Mouse (Mus musculus) midbrain, postnatal 0 days (tissue): ENCODE results near the gene Akr1b7. TPM values are rescaled to one million over a fixed set of nuclear protein-coding genes. Genes with fewer than 3 reads are reported as not detected.

Experiments
- ATAC-seq: fragments of 200-750 bp; cut with Nextera tagmentation; 2 replicates; pipeline ENCODE4 v1.8.0; 2017; ENCODE audit warnings: moderate number of reproducible peaks, mild to moderate bottlenecking, moderate TSS enrichment, moderate library complexity; ENCODE audit not compliant: low FRiP score
- DNase-seq: peaks from one replicate; pipeline ENCODE4 v3.0.0-alpha.2; 2015; ENCODE audit warnings: low spot score
- H3K27ac ChIP-seq: fragments of 300-500 bp; sonication (generic); 2 replicates; pipeline ENCODE4 v1.5.1; 2014; ENCODE audit warnings: low read depth, mild to moderate bottlenecking, low read length, mixed read lengths
- H3K27me3 ChIP-seq: fragments of 300-500 bp; sonication (generic); 2 replicates; pipeline ENCODE4 v1.6.1; 2014; ENCODE audit warnings: low read length, control low read depth, mixed read lengths; ENCODE audit not compliant: insufficient read depth
- H3K36me3 ChIP-seq: fragments of 300-500 bp; sonication (generic); 2 replicates; pipeline ENCODE4 v1.6.1; 2014; ENCODE audit warnings: low read length, control low read depth, mixed read lengths; ENCODE audit not compliant: insufficient read depth
- H3K4me1 ChIP-seq: fragments of 300-500 bp; sonication (generic); 2 replicates; pipeline ENCODE4 v1.6.1; 2014; ENCODE audit warnings: mild to moderate bottlenecking, control low read depth, antibody characterized with exemption, low read length, mixed read lengths; ENCODE audit not compliant: insufficient read depth
- H3K4me2 ChIP-seq: fragments of 300-500 bp; sonication (generic); 2 replicates; pipeline ENCODE4 v1.6.1; 2014; ENCODE audit warnings: low read depth, mild to moderate bottlenecking, low read length, mixed read lengths; ENCODE audit not compliant: poor library complexity, severe bottlenecking
- H3K4me3 ChIP-seq: fragments of 300-500 bp; sonication (generic); 2 replicates; pipeline ENCODE4 v1.5.1; 2014; ENCODE audit warnings: low read depth, mild to moderate bottlenecking, low read length, moderate library complexity
- H3K9ac ChIP-seq: fragments of 300-500 bp; sonication (generic); replicated peaks from 2 replicates; pipeline ENCODE4 v1.6.1; 2014; ENCODE audit warnings: mild to moderate bottlenecking, low read length, moderate library complexity, mixed read lengths; ENCODE audit not compliant: poor library complexity, severe bottlenecking
- H3K9me3 ChIP-seq: fragments of 300-500 bp; sonication (generic); 2 replicates; pipeline ENCODE4 v1.6.1; 2016; ENCODE audit warnings: low read length, control low read depth
- CTCF ChIP-seq: IDR thresholded peaks from 2 replicates; pipeline ENCODE4 v1.5.1; 2016; ENCODE audit warnings: antibody characterized with exemption, mild to moderate bottlenecking
- WGBS: fragments of 180-500 bp; shearing (Covaris S2); extraction: QIAGEN DNeasy Blood & Tissue Kit; methylation state at CpG from one replicate; pipeline ENCODE4 v1.1.7; 2014; 5-methylcytosine and 5-hydroxymethylcytosine counted together
- polyA plus RNA-seq: library from polyadenylated mRNA; unstranded; fragments of >200 nt; fragmentation: Nextera tagmentation; extraction: Ambion mirVana; gene quantifications from 2 replicates; pipeline ENCODE4 v1.2.1, GENCODE M21; 2015
- total RNA-seq: library from RNA; depleted of rRNA; stranded (reverse); fragments of >200 nt; gene quantifications from 2 replicates; pipeline ENCODE4 v1.2.3, GENCODE M21; 2014

Akr1b7 gene
- total and polyA plus RNA-seq, 2 experiments from 2014 or later = 0.20 TPM; not detected in 1

DNA sequence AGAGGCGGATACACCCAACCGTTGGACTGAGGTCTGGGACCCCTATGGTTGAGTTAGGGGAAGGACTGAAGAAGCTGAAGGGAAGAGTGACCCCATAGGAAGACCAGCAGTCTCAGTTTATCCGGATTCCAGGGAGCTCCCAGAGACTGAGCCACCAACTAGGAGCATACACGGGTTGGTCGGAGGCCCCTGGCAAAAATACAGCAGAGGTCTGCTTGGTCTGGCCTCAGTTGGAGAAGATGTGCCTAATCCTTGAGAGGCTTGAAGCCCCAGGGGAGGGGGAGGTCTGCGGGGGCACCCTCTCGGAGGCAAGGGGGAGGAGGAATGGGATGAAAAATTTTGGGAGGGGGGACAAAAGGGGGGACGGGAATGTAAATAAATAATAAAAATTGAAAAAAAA lies 28.7 kb upstream of the Akr1b7 start:
- H3K9ac ChIP-seq = no peak overlapping the region
- no peaks in the 10 kb centered on the region for H3K36me3 ChIP-seq
- 53% methylated on average over 8 of the region's 8 CpGs for WGBS
- no peaks in the 10 kb centered on the region for H3K27me3 ChIP-seq
- no peak overlapping the region for H3K27ac ChIP-seq
- no peak for TF ChIP-seq CTCF
- H3K4me2 ChIP-seq = no peak overlapping the region
- no peak for DNase-seq
- H3K4me1 ChIP-seq = no peaks in the 10 kb centered on the region
- H3K9me3 ChIP-seq = no peaks in the 10 kb centered on the region
- H3K4me3 ChIP-seq = no peak overlapping the region
- ATAC-seq = no peak

DNA sequence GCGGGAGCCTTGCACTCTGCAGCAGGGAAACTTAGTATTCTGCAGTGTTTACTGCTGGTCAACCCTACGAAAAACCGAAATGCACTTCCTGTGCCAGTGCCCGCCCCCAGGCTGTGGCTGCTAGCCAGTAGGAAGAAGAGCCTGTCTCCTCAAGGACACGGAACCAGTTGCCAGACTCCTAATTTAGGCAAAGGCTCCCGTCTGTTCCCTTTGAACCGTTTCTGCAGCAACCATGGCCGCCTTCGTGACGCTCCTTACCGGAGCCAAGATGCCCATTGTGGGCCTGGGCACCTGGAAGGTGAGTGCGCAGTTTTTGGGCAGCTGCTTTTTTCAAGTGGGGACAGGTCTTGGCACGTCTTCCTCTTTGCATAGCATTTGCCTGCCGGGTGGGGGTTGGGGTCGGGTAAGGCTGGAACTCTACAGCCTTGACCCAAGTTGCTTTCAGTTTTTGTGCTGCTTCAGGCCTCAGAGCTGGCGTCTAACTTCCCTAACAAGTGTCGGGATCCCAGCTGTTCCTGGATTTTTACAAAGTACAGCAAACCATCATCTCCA lies 27.9 kb upstream of the Akr1b7 start, which contains the start of gene Akr1b10:
Gene Akr1b10 (plus strand): TSS at position 109 of the 552 bp plus-strand sequence.
- peak within 1 kb of the TSS; percentile 19 for H3K9ac ChIP-seq
- 2% methylated on average over 17 of the region's 17 CpGs for WGBS
- peak within 1 kb of the TSS; percentile 32 for H3K27ac ChIP-seq
- peak; percentile 86 for DNase-seq
- peak within 1 kb of the TSS; percentile 34 for H3K4me3 ChIP-seq
- H3K9me3 ChIP-seq = no peaks in the 10 kb centered on the region
- H3K36me3 ChIP-seq = no peaks in the 10 kb centered on the region
- TF ChIP-seq CTCF = no peak
- H3K4me2 ChIP-seq = peak within 1 kb of the TSS; percentile 57
- H3K4me1 ChIP-seq = no peaks in the 10 kb centered on the region
- ATAC-seq = peak; percentile 78
- H3K27me3 ChIP-seq = no peaks in the 10 kb centered on the region

DNA sequence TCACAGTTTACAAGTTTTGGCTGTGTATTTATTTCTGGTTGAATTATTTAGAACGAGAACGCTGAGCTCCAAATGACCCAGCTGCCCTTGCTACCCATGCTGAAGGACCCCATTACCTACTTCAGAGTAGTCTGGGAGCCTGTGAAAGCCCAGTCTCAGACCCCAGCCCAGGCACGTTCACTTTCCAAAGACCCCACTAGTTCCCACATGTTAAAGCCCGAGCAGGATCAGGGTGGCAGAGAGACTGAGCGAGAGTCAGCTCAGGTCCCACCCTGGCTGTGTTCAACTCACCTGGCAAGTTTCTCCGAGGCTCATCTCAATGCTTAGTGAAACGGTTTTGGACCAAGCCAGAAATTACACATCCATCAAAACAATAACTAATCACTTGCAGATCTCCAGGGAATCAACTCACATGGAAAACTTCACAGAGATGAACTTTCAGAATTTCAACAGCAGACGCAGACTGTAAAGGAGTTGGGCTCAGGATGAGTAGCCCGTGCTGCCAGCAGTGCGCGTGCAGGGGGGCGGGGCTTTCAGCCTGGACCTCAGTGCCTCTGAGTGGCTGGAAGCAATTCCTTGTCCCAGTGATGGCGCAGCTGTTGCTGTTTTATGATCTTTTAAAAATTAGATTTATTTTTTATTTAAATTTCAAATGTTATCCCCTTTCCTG lies 27.3 kb upstream of the Akr1b7 start:
- no peak for TF ChIP-seq CTCF
- ATAC-seq = no peak
- Histone ChIP-seq H3K27me3 (no peaks in the 10 kb centered on the region), H3K36me3 (no peaks in the 10 kb centered on the region), H3K27ac (peak overlapping the region; percentile 32; the same call in 1 of the 2 replicates), H3K4me1 (no peaks in the 10 kb centered on the region), H3K9ac (no peak overlapping the region), H3K9me3 (no peaks in the 10 kb centered on the region), H3K4me3 (peak overlapping the region; percentile 34; the same call in 1 of the 2 replicates), H3K4me2 (peak overlapping the region; percentile 57)
- 5% methylated on average over 13 of the region's 13 CpGs for WGBS
- no peak for DNase-seq

DNA sequence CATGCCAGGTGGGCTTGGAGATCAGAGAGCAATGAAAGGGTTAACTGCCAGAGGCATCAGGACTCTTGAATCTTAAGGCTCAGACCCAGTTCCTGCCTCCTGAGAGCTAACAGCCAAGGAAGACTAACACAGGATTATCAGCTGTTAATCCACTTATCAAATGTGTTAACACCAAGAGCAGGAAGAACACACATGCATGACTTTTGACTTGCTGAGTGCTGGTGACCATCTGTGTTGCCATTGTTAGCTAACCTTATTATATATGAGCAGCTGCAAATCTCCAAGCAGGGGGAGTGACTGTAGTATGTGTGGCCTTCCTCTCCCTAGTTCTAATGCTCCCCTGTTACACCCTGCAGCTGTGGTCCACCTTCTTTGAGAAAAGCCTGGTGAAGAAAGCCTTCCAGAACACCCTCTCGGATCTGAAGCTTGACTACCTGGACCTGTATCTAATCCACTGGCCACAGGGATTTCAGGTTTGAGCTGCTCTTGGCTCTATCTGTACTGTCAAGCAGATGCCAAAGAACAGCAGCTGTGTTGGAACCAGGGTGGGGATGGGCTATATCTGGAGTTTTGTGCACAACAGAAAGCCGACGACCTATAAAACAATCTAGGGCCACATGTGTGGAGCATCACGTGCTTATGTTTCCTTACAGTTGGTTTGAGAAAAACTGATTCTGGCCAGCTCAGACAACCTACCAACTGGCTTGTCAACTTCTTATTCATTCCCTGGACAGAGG lies 23.5 kb upstream of the Akr1b7 start:
- Histone ChIP-seq H3K9ac (no peak overlapping the region), H3K36me3 (no peaks in the 10 kb centered on the region), H3K4me2 (no peak overlapping the region), H3K27ac (no peak overlapping the region), H3K27me3 (no peaks in the 10 kb centered on the region), H3K4me1 (no peaks in the 10 kb centered on the region), H3K4me3 (no peak overlapping the region), H3K9me3 (0 out of 2 replicates have a peak, but pooled peaks cover 3% of the 10 kb centered on the region)
- TF ChIP-seq CTCF = no peak
- DNase-seq (no peak), ATAC-seq (no peak)
- 92% methylated on average over 4 of the region's 4 CpGs for WGBS

DNA sequence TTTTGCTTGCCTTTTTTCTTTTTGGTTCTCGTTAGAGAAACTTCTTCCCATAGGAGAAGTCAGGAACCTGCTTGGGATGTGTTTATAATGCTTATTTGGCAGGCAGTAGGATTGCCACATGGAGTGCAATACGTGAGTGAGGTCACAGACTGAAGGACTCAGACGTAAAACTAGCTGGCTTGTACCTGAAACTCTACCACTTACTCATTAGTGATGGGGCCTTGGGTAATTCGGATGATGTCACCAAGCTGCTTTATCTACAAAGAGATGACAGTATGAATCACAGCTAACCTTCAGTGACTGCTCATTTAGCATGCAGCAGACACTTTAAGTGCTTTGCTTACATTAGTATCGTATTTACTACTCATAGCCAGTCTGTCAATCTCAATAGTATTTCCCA lies 16.2 kb upstream of the Akr1b7 start:
- Histone ChIP-seq H3K36me3 (no peaks in the 10 kb centered on the region), H3K4me3 (no peak overlapping the region), H3K27me3 (no peaks in the 10 kb centered on the region), H3K27ac (no peak overlapping the region), H3K9me3 (no peaks in the 10 kb centered on the region), H3K4me2 (no peak overlapping the region), H3K9ac (no peak overlapping the region), H3K4me1 (no peaks in the 10 kb centered on the region)
- DNase-seq (no peak), ATAC-seq (no peak)
- 84% methylated on average over 5 of the region's 5 CpGs for WGBS
- no peak for TF ChIP-seq CTCF

DNA sequence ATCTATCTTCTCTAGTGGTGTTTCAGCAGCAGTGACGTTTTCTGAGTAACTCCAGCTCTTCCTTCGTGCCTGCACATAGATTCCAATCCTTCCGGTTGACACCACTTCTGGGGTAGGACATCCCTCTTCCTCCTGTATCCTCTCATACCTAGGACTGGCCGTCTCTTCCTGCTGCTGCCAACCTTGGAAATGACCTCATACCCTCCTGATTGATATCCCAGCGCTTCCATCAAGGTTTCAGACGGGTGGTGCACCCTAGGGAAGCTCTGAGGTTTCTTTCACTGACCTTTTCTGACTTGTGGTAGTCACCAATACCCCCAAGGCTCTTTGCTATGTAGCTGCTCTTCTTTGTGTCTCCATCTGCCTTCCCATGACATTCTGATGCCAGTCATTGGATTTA lies 13.7 kb upstream of the Akr1b7 start:
- ATAC-seq = no peak
- TF ChIP-seq CTCF = no peak
- no peak overlapping the region for H3K4me2 ChIP-seq
- no peak overlapping the region for H3K27ac ChIP-seq
- WGBS = 93% methylated on average over 6 of the region's 6 CpGs
- H3K9me3 ChIP-seq = no peaks in the 10 kb centered on the region
- no peak overlapping the region for H3K9ac ChIP-seq
- H3K4me1 ChIP-seq = no peaks in the 10 kb centered on the region
- no peaks in the 10 kb centered on the region for H3K27me3 ChIP-seq
- DNase-seq = no peak
- no peaks in the 10 kb centered on the region for H3K36me3 ChIP-seq
- H3K4me3 ChIP-seq = no peak overlapping the region
